Mouse (Mus musculus): Measurements from ENCODE around the gene Ppp1r36.

Ppp1r36 gene

GRCm38 (mm10) chr12:76378556-76378955, 38.8 kb upstream of the Ppp1r36 start:
- POLR2A ChIA-PET: interaction anchor here in 3 of 4 experiments (0.6 to 4.5 kb wide), 12 partner anchors 7 to 511 kb away, joined by 3 to 38 read pairs (median 3); partner anchors contain the start of genes Akap5 (in 1 of the 3), Hspa2 (in 1 of the 3), Zbtb1 (in 1 of the 3) and Zbtb25 (in 1 of the 3)
- CTCF ChIA-PET: no interaction called here

GRCm38 (mm10) chr12:76380151-76380550, 37.2 kb upstream of the Ppp1r36 start:
- ChIA-PET CTCF (interaction anchor here in 3 of 4 experiments (0.6 to 1.4 kb wide), 3 partner anchors 12 to 116 kb away, joined by 3 to 5 read pairs (median 3); no protein-coding TSS in a partner anchor), POLR2A (interaction anchor here in 2 of 4 experiments (0.9 to 4.5 kb wide), 14 partner anchors 9 to 150 kb away, joined by 3 to 38 read pairs (median 4); partner anchors contain the start of genes Zbtb1 (in 2 of the 2), Hspa2 (in 1 of the 2) and Zbtb25 (in 1 of the 2))

GRCm38 (mm10) chr12:76385342-76385741, 32.0 kb upstream of the Ppp1r36 start:
- ChIA-PET CTCF (interaction anchor here in 2 of 4 experiments (0.9 to 1.6 kb wide), 2 partner anchors 16 to 17 kb away, joined by 3 to 4 read pairs; no protein-coding TSS in a partner anchor), POLR2A (interaction anchor here in 3 of 4 experiments (0.6 to 3.1 kb wide), 13 partner anchors 9 to 111 kb away, joined by 3 to 16 read pairs (median 4); partner anchors contain the start of genes Hspa2 (in 2 of the 3), Zbtb1 (in 1 of the 3) and Zbtb25 (in 1 of the 3))

- CTCF ChIA-PET: no interaction called here
- POLR2A ChIA-PET: interaction anchor here in 2 of 4 experiments (0.6 to 2.5 kb wide), 7 partner anchors 14 to 116 kb away, joined by 3 to 7 read pairs (median 3); partner anchors contain the start of gene Hspa2 (in 1 of the 2)
These were observed 28.5 kb upstream of the Ppp1r36 start for GRCm38 (mm10) chr12:76388794-76389193.

GRCm38 (mm10) chr12:76391595-76392271, 25.6 kb upstream of the Ppp1r36 start:
- ChIA-PET CTCF (interaction anchor here in 3 of 4 experiments (0.7 to 2.5 kb wide), 8 partner anchors 10 to 184 kb away, joined by 3 to 14 read pairs (median 5); partner anchors contain the start of gene Hspa2 (in 1 of the 3)), POLR2A (interaction anchor here (0.6 to 4.4 kb wide), 11 partner anchors 10 to 175 kb away, joined by 3 to 25 read pairs (median 4); partner anchors contain the start of gene Hspa2 (in 1 of the 4))

GRCm38 (mm10) chr12:76392979-76393378, 24.4 kb upstream of the Ppp1r36 start:
- CTCF ChIA-PET: interaction anchor here in 1 of 4 experiments (2.5 kb wide), 1 partner anchor 8 kb away, joined by 14 read pairs; no protein-coding TSS in a partner anchor
- POLR2A ChIA-PET: interaction anchor here in 3 of 4 experiments (1.0 to 4.4 kb wide), 5 partner anchors 9 to 17 kb away, joined by 4 to 25 read pairs (median 7); partner anchors contain the start of gene Hspa2 (in 1 of the 3)

DNA sequence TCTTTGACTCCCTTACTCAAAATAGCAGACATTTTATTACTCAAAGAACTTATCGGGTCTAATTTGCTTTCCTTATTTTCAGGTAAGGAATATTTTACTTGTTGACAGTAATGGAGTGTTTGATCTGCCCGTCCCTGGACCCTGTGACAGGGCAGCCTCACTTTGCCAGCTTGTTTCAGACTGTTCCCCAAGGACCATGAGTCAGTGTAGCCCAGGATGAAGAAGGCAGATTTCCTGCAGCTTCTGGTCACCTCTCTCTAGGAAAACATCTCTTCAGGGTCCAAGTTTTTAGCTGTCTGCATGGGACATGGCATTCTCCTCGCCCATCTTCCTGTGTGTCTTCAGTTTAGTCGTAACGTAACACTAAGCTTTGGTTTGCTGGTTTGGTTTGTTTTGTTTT, 20.1 kb upstream of the Ppp1r36 start:
- ChIA-PET CTCF (no interaction called here), POLR2A (interaction anchor here in 3 of 4 experiments (0.5 to 1.0 kb wide), 3 partner anchors 12 to 32 kb away, joined by 3 to 4 read pairs (median 4); no protein-coding TSS in a partner anchor)

DNA sequence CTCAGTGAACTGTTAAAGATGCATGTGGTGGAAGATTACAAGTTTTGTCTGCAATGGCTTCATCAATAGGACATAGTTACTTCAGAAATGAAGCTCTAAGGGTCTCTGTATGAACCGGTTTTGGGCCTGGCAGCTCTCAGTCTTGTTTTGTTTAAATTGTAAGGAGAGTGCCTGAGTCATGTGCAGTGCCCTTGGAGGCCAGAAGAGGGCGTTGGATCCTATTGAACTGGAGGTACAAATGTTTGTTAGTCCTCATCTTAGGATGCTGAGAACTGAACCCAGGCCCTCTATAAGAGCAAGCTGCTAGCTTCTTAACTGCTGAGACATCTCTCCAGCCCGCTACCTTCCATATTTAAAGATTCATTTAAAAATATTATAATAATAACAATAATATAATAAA, 15.7 kb upstream of the Ppp1r36 start:
- ChIA-PET CTCF (interaction anchor here (0.6 to 2.2 kb wide), 13 partner anchors 10 to 367 kb away, joined by 3 to 14 read pairs (median 4); no protein-coding TSS in a partner anchor), POLR2A (interaction anchor here in 3 of 4 experiments (0.8 to 2.1 kb wide), 9 partner anchors 9 to 185 kb away, joined by 3 to 7 read pairs (median 3); partner anchors contain the start of gene Mthfd1 (in 1 of the 3))

DNA sequence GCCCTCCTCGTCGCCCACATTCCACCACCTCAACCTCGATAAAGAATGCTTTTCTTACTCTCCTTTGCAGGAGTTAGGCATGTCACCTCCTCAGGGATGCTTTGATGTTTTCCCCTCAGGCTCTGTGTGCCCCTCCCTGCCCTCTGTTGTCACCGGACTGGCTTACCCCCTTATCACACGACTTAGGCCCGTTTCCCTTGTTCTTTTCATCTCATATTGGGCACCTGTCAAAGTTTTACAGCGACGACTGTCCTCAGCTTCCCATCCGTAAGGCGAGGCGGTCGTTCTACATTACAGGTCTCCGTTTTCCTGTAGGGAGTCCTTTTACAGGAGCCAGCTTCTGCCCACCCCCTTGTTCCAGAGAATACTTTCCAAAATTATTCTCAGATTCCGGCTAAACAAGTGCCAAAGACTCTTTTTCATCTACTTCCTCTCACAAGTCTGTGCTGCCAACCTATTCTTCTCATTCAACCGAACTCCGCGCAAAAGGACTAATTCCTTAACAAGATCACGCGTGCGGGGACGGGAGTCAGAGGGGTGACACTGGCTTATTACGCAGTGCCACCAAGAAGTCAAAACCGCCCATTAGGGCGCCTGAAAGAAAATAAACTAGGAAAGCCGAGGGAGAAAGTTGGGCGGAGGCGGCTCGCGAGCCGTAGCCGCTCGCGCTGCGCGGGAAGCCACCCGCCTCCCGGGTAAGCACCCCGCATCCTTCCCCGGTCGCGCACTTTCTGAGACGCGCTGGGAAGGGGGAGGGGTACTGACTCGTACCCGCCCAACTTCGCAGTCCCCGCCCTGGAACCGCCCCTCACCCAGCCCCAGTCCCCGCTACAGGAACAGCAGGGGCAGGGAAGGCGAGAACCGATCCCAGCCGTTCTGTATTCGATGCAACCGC, 14.1 kb upstream of the Ppp1r36 start:
- ChIA-PET POLR2A (interaction anchor here (0.6 to 4.4 kb wide), 71 partner anchors 9 to 807 kb away, joined by 3 to 26 read pairs (median 4); partner anchors contain the start of genes Ppp1r36 (in 3 of the 4), Mthfd1 (in 1 of the 4), Ppp2r5e (in 1 of the 4) and Wdr89 (in 1 of the 4)), CTCF (interaction anchor here (0.6 to 1.9 kb wide), 10 partner anchors 11 to 374 kb away, joined by 3 to 8 read pairs (median 4); no protein-coding TSS in a partner anchor)

- CTCF ChIA-PET: interaction anchor here in 3 of 4 experiments (0.6 to 1.9 kb wide), 7 partner anchors 12 to 374 kb away, joined by 3 to 8 read pairs (median 4); no protein-coding TSS in a partner anchor
These were observed 13.3 kb upstream of the Ppp1r36 start, which contains the start of gene Hspa2 for GRCm38 (mm10) chr12:76403886-76404537. TSS of gene Hspa2 (plus strand) at chr12:76404176.

DNA sequence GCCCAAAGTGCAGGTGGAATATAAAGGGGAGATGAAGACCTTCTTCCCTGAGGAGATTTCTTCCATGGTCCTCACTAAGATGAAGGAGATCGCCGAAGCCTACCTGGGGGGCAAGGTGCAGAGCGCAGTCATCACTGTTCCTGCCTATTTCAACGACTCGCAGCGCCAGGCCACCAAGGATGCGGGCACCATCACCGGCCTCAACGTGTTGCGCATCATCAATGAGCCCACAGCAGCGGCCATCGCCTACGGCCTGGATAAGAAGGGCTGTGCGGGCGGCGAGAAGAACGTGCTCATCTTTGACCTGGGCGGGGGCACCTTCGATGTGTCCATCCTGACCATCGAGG, 12.5 kb upstream of the Ppp1r36 start:
- ChIA-PET POLR2A (interaction anchor here in 3 of 4 experiments (0.6 to 4.4 kb wide), 20 partner anchors 10 to 704 kb away, joined by 3 to 26 read pairs (median 4); partner anchors contain the start of genes Akap5 (in 1 of the 3), Ppp1r36 (in 1 of the 3) and Zbtb1 (in 1 of the 3)), CTCF (interaction anchor here in 2 of 4 experiments (0.6 to 1.5 kb wide), 2 partner anchors 50 to 373 kb away, joined by 3 read pairs; no protein-coding TSS in a partner anchor)

More at GRCm38 (mm10) chr12:76403886-76404537, 13.3 kb upstream of the Ppp1r36 start, which contains the start of gene Hspa2:
- POLR2A ChIA-PET: interaction anchor here in 3 of 4 experiments (0.6 to 4.4 kb wide), 62 partner anchors 10 to 808 kb away, joined by 3 to 26 read pairs (median 4); partner anchors contain the start of genes Ppp1r36 (in 2 of the 3), Mthfd1 (in 1 of the 3), Ppp2r5e (in 1 of the 3) and Wdr89 (in 1 of the 3)

GRCm38 (mm10) chr12:76405183-76405970, 12.0 kb upstream of the Ppp1r36 start:
- ChIA-PET CTCF (interaction anchor here in 3 of 4 experiments (0.6 to 1.1 kb wide), 4 partner anchors 16 to 191 kb away, joined by 3 to 5 read pairs (median 4); no protein-coding TSS in a partner anchor), POLR2A (interaction anchor here in 3 of 4 experiments (0.6 to 4.4 kb wide), 29 partner anchors 10 to 705 kb away, joined by 3 to 26 read pairs (median 3); partner anchors contain the start of genes Akap5 (in 1 of the 3), Ppp1r36 (in 1 of the 3) and Zbtb1 (in 1 of the 3))

- ChIA-PET POLR2A (interaction anchor here in 3 of 4 experiments (0.6 to 4.4 kb wide), 31 partner anchors 9 to 177 kb away, joined by 3 to 26 read pairs (median 3); partner anchors contain the start of genes Akap5 (in 1 of the 3), Ppp1r36 (in 1 of the 3) and Zbtb1 (in 1 of the 3)), CTCF (interaction anchor here in 1 of 4 experiments (1.1 kb wide), 1 partner anchor 190 kb away, joined by 3 read pairs; no protein-coding TSS in a partner anchor)
These were observed 11.4 kb upstream of the Ppp1r36 start for GRCm38 (mm10) chr12:76405971-76406370.

DNA sequence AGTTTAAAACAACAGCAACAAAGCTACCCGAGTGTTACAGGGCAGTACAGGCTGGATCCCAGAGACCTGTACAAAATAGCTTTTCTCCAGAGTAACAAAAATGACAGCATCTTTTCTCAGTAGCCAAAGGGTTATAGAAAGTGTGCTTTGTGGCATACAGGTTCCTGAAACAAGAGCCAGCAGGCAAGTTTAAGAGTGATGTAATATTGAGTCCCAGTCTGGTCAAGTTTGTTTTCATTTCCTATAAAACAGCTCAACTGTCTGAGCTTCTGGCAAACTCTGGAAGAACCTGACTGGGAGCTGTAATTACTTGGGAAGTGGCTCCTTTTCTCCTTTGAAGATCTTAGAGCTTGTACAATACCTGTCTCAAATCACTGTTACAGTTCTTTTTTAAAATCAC, 10.2 kb upstream of the Ppp1r36 start:
- ChIA-PET CTCF (interaction anchor here in 1 of 4 experiments (0.6 to 1.2 kb wide), 2 partner anchors 23 to 367 kb away, joined by 3 to 5 read pairs; no protein-coding TSS in a partner anchor), POLR2A (interaction anchor here in 3 of 4 experiments (0.6 to 4.4 kb wide), 15 partner anchors 8 to 862 kb away, joined by 3 to 26 read pairs (median 3); partner anchors contain the start of gene Ppp1r36 (in 1 of the 3))

- CTCF ChIA-PET: interaction anchor here in 1 of 4 experiments (1.4 kb wide), 1 partner anchor 10 kb away, joined by 4 read pairs; no protein-coding TSS in a partner anchor
- POLR2A ChIA-PET: no interaction called here
These were observed 8.2 kb upstream of the Ppp1r36 start for GRCm38 (mm10) chr12:76409166-76409565.
